Mouse (Mus musculus) adipocyte (in vitro differentiated cells): ENCODE data around the gene Vkorc1l1.
A peak's percentile ranks its signal among the peaks of the same experiment; 100 is the strongest.

Experiments used
- DNase-seq: peaks from one replicate; pipeline ENCODE4 v3.0.0-alpha.2; 2016; ENCODE audit warnings: low spot score

Vkorc1l1 gene

DNA sequence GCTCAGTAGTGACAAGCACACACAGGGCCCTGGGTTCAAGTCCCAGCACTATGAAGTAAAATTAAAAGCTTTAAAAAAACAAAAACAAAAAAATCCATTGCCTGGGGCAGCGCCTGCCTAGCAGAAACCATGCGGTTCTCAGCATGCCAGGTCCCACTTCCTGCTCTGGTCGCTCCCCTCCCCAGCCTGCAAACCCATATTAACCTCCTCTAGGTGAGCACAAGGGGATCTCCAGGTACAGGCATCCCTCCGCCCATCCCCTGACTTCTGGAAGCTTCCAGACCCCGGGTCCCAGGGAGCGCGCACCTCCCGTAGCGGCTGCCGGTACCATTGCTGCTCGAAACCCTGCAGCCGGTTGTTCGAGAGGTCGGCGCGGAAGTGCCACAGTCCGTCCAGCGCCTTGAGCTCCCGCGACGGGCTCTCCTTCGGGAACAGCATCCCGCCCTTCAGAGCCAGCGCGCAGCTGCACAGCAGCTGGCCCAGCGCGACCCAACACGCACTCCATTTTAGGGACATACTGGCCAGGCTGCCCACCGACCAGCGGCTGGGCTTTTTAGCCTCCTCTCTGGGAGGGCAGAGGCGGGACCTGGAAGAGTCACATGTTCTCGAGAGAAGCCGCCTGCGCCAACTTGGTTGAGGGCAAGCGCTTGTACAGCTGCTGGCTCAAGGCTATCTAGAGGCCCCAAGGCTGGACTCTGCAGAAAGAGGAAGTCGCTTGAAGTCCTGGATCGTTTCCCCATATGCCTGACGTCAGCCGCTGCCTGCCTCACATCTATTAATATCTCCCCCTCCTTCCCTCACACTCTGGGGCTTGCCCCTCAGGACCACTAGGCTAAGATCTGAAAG lies 60.8 kb downstream of the Vkorc1l1 start, which contains the start of gene Gusb:
TSS of gene Gusb (minus strand) at position 749 of the 846 bp plus-strand sequence.
- peak; percentile 94 for DNase-seq

DNA sequence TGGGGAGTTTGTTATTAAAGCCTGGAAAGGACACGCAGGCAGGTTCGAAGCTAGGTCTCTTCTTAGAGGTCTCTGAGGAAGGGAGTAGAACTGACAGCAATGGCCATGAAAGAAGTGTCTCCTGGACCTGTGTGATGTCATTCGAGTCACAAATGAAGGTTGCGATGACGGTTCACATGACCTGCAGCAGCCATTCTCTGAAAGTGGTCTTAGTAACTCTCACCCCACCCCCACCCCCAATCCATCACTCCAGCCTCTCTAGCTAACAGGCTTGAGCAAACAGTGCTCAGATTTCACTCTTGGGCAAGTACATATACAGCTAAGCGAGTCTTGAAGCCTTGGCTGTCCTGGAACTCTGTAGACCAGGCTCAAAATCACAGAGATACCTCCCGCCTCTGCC lies 61.5 kb downstream of the Vkorc1l1 start:
- DNase-seq: no peak

DNA sequence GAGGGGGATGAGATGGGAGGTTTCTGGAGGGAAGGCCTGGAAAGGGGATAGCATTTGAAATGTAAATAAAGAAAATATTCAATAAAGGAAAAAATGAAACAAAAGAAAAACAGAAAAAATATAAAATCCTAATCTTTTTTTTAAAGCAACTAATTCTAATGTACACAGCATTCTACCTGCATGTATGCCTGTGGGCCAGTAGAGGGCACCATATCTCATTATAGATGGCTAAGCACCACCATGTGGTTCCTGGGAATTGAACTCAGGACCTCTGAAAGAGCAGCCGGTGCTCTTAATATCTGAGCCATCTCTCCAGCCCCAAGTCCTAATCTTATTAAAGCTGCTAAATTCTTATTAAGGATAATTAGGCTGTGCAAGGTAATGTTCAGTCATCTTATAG lies 65.6 kb downstream of the Vkorc1l1 start:
- DNase-seq: no peak

DNA sequence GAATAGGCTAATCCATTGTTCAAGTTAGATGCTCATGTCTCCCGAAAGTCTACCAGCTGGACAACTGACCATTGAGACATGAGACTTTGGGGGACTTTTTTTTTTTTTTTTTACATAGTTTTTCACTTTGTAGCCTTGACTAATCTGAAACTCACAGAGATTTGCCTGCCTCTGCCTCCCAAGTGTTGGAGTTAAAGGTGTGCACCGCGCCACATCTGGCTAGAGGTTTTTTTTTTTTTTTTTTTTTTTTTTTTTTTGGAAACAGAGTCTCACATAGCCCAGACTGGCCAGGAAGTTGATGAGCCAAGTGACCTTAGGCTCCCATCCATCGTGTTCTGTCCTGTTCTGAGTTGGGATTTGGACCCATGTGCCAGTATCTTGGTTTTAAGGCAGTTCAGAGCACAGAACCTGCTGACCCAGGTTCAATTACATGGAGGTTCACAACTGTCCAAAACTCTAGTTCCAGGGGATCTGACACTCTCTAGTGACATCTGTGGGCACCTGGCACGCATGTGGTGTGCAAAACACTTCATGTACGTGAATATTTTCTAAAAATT lies 66.3 kb downstream of the Vkorc1l1 start:
- DNase-seq: no peak

DNA sequence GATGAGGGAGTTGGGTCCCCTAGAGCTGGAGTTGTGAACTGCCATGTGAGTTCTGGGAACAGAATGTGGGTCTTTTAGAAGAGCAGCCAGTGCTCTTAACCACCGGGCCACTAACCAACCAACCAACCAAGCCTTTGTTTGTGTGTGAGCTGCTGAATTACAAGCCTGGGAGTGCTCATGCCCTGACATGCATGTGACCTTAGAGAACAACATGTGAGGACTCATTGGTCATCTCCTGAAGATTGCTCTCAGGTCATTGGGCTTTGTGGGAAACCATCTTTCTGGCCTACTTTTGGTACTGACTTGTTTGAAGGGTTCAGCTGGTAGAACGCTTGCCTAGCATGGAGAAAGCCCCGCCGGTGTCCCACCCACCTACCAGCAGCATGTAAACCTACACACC lies 68.0 kb downstream of the Vkorc1l1 start:
- no peak for DNase-seq

DNA sequence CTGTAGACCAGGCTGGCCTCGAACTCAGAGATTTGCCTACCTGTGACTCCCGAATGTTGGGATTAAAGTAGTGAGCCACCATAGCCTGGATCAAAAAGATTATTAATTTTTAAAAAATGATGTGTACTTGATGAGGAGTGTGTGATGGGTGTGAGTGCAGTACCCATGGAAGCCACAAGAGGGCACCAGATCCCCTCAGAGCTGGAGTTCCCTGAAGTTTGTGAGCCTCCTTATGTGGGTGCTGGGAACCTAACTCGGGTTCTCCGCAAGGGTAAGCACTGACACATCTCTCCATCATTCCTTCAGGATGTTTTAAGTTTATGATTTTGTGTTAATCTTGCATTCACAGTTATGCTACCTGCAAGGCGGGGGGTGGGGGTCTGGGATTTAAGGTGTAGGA lies 69.2 kb downstream of the Vkorc1l1 start:
- no peak for DNase-seq

DNA sequence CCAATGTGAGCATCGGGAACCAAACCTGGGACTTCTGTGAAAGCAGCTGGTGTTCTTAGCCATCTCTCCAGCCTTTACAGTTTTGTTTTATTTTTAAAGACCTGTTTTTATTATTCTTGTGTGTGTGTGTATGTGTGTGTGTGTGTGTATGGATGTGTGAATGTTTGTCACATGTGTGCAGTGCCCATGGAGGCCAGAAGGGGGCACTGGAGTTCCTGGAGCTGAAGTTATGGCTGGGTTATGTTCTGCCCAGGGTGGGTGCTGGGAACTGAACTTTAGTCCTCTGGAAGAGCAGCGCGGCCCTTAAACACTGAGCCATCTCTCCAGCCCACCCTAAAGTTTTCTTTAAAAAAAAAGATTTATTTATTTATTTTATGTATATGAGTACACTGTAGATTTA lies 73.3 kb downstream of the Vkorc1l1 start:
- DNase-seq: no peak

DNA sequence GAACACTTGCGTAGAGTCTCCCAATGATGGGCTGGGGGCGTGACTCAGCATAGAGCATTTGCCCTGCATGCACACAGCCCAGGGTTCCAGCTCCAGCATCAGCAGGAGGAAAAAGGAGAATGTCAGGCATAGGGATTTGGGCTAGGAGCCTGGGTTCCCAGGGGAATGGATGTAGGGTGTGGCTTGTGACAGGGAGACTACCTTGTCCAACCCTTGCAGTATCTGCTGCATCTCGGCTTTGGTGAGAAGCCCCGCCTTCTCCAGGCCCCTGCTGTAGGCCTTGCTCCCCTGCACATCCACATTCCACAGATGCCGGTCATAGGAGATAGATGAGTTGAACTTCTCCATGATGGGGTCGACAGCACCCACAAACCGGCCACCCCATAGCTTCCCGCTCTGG lies 77.7 kb downstream of the Vkorc1l1 start:
- no peak for DNase-seq

DNA sequence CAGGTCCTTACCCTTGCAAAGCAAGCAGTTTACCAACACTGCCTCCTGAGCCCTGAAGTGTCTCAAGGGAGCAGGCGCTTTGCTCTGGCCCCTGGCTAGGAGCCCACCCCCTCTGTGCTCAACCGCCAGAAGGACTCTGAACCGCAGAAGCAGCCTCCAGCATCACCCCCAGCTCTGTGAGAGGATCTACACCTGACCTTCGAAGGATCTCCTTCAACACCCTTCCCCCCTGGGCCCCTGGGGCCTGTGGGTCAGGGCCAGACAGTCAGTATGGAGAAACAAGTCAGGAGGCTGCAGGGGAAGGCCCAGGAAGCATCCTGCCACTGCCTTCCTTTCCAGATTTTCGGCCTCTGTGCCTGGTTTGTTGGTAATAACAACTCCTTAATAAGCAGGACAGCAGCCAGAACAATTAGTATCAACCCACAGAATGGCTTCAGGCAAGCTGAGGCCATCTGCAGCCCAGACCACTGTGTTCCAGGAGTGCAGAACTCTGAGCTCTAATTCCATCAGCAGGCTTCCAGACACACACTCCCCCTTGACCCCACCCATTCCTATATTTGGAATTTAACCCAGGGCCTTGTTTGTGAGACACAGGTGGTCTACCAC lies 79.7 kb downstream of the Vkorc1l1 start:
- DNase-seq: no peak

DNA sequence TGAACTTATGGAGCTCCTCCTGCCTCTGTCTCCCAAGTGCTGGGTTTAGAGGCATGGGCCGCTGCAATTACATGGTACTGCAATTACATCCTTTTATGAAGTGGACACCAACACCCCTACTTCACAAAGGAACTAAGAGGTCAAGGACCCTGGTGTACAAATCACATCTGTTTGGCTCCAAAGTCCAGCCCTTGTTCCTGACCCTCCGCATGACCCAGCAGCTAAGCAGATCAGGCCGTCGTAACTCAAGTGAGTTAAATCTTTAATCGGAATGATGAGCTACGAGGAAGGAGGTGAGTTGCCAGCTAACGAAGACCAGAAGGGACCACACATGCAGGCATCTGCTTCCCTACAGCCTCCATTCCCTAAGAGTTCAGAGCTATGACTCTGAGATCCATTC lies 80.6 kb downstream of the Vkorc1l1 start:
- no peak for DNase-seq

DNA sequence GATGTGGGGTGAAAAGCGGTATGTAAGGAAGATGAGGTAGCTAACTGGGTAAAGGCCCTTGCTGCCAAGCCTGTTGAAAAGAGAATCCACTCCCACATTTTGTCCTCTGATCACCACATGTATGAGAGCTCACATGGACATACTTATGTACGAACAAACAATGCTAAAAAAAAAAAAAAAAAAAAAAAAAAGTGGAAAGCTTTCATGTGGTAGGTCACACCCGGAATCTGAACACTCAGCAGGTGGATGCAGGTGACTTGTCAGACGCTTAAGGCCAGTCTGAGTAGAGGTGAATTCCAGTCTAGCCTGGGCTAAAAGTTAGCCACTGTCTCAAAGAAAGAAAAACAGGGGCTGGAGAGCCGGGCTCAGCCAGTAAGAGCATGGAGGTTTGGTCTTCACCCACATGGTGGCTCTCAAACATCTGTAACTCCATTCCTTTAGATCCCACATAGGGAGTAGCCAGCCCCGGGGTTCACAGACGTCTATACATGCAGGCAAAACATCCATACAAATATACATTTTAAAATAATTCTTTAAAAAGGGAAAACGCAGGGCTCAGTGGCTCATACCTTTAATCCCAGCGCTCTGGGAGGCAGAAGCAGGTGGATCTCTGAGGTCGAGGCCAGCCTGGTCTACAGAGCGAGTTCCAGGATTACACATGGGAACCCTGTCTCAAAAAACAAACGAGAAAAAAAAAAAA lies 81.4 kb downstream of the Vkorc1l1 start:
- peak; percentile 29 for DNase-seq

DNA sequence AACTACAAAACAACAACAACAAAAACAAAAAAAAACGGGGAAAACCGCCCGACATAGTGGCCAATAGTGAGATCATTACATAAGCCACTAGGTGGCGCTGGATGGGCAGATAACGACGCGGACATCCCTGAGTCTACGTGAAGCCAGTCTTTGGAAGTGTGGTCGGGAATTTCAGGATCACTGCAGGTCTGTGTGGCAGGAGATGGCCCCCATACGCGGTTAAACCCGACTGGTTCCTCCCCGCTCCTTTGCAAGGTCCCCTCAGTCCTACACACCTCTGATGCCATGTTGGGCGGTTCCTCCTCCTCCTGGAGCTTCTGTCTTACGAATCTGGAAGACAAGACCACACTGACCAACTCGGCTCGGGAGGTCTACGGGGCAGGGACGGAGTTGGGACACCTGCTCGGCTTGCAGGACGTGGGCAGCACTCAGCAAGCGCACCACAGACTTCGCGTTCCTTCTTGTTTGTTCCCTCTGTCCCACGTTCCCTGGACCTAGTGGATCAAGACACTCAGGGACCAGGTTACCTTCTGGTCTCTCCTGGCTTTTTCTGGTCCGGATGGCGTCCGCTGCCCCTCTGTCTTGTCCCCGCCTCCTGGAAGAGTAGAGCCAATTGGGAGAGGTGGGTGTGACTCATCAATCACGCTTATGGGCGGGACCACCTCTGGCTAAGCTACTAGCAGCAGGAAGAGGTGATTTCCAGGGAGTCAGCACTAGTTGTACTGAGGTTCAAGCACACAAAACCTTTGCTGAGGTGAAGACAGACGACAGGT lies 82.2 kb downstream of the Vkorc1l1 start:
- peak; percentile 98 for DNase-seq

DNA sequence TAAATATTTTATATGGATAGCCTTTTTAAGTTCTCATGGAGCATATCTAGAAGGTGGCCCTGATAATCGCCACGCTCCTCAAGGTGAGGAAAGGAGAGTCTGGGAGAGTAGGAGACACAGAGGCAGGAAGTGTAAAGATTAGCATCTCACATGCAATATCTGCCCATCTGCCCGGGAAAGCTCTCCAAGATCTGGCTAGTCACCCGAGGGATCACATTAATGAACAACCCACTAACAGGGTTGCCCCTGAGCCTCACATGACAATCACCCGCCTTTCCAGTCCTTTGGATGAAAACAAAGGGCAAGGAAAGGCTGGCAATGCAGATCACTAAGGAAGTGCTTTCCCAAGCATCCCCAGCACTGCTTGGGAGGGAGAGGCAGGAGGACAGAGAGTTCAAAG lies 85.4 kb downstream of the Vkorc1l1 start:
- DNase-seq: no peak

DNA sequence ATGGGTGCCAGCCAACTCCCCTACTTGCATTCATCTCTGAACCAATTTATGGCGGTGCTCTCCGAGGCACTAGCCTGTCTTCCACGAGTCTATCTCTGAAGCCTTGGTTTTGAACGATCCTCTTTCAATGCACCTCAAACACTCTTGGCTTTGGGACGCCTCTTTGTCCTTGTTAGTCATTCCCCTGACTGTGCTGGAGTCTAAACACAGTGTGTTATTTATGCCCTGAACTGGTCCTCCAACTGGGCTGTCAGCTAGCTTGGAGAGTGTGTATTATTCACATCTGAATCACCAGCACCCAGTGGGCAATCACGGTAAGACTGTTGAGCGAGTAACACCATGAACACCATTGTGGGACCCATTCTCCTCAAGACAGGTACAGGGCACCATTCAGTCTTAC lies 85.9 kb downstream of the Vkorc1l1 start:
- no peak for DNase-seq

DNA sequence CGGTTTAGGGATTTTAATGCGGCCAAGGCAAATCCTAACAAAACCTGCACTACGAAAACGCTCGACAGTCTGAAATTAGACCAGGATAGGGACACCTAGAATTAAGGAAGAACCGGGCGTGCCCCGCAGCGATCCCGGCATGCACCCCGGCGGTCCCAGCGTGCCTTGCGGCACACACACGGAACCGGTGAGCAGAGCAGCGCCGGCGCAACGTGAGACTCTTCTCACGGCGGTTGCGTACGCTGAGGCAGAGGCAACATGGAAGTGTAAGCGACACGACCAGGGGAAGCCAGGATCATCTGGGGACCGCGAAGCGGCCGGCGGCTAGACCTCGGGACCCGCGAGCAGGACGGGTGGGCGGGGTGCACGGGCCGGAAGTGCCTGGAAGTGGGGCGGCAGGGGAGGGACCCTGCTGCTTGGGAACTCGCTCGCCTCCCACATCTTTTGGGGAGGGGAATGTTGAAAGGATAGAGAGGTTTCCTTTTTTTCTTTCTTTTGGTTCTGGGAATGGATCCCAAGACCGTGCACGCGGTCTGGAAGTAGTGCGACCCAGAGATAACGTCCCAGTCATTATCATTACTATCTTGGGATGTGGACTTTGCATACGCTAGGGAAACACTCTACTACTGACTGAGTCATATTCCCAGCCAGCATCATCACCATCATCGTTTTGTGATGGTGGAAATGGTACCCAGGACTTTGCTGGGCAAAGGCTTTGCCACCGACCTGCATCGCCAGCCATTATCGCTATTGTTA lies 87.5 kb downstream of the Vkorc1l1 start, which contains the start of the genes Asl and Crcp:
TSS of gene Asl (minus strand) at position 106 of the 756 bp plus-strand sequence.
TSS of gene Crcp (plus strand) at position 149 of the 756 bp plus-strand sequence.
- DNase-seq: peak; percentile 77

DNA sequence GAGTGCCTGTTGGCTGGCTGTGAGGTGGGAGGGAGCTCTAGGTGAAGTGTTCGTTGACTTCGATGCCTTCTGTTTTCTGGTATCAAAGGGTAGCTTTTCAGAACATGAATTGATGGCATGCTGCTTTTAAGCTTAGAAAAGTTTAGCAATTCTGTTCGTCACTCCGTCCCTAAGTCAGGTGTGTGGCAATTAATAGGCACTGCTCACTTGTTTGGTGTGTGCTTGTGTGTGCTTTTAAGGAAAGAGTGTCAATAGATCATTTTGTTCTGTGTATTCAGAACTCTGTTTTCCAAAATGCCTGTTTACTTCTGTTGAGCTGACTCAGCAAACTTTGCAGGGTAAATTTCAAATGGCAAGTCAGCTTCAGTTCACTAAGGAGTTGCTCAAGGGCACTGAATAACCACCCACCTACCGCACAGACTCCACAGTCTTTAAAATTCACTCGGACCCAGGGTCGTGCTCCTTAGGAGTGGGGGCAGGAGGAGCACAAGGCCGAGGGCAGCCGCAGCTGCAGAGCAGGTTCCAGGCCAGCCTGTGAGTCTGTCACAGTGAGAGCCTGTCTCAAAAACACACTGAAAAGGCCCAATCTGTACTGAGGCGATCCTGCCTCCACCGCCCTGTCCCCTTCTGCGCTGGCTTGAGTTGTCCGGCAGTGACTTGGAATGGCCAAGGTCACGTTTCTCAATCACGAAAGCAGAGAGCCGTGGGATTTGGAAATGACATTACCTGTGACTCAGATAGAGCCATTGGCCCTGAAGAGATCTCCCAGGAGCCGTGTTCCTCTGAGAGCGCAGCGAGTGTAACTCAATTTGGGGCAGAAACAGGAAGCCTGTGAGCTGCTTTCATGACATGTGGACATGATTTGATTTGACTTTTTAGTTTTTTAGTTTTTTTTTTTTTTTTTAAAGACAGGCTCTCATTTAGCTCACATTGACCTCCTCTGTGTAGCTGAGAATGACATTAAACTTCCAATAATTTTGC lies 89.9 kb downstream of the Vkorc1l1 start:
- DNase-seq: no peak

DNA sequence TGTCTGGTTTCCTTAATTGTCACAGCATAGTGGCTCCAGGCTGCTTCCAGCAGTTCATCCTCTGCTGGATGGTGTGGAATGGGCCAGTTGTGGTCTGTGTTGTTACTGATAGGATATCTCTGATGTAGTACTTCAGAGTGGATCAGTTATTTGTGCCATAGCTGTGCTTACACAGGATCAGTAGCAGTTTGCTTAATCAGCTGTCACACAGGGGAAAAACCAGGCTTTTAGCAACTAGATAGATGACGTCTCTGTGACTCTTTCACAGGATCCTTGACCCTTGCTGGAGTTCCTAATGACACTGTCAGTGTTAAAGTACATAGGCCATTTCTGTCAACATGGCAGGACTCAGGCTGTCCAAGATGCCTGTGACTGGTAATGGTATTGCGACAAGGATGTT lies 92.1 kb downstream of the Vkorc1l1 start:
- DNase-seq: no peak
